Mouse (Mus musculus) testis, postnatal 14 days (tissue): ENCODE results near the gene Trappc5.

ENCODE experiments used
- DNase-seq: peaks from one replicate; pipeline ENCODE4 v3.0.0; 2021; ENCODE audit warnings: low spot score

The Trappc5 gene

DNA sequence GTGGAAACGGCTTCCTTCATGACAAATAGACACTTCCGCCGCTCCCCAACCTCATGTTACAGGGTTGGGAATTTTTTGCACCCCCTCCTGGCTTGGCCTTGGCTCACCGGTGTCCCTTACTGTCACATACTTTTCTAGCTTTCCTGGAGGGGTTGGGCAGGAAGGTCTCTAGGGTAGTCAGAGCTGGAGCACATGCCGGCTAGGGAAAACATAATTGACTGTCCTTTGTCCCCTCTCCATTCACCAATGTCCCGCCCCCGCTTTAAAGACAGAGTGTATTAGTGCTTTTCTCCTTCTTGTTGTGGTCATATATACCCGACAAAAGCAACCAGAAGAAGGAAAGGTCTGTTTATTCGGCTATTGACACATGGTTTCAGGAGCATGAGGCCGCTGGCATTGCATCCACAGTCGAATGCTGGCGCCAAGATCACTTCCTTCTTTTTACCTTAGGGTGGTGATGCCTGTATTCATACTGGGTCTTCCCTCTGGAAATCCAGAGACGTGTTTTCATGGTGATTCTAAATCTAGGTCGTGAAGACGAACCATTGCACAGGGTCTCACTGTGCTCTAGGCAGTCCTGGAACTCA lies 987 bp downstream of the Trappc5 start:
- DNase-seq: no peak

DNA sequence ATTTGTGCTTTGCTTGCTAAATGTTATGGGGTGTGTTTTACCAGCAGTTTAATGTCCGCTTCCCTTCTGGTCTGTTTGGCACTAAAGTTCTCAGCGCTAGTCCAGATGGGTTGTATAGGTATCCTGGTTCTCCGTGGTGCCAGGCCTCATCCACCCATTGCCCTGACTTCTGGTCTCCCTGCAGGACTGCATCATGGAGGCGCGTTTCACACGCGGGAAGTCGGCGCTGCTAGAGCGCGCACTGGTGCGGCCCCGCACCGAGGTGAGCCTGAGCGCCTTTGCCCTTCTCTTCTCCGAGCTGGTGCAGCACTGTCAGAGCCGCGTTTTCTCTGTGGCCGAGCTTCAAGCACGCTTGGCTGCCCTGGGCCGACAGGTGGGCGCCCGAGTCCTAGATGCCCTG lies 2.7 kb downstream of the Trappc5 start:
- DNase-seq: no peak

DNA sequence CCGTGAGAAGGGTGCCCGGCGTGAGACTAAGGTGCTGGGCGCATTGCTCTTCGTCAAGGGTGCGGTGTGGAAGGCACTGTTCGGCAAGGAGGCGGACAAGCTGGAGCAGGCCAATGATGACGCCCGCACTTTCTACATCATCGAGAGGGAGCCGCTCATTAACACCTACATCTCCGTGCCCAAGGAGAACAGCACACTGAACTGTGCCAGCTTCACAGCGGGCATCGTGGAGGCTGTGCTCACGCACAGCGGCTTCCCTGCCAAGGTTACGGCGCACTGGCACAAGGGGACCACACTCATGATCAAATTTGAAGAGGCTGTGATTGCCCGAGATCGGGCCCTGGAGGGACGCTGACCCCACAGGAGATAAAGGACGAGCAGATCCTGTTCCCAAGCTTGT lies 3.1 kb downstream of the Trappc5 start:
- no peak for DNase-seq

GRCm38 (mm10) chr8:3679656-3680055 lies 3.6 kb downstream of the Trappc5 start:
- DNase-seq: no peak

DNA sequence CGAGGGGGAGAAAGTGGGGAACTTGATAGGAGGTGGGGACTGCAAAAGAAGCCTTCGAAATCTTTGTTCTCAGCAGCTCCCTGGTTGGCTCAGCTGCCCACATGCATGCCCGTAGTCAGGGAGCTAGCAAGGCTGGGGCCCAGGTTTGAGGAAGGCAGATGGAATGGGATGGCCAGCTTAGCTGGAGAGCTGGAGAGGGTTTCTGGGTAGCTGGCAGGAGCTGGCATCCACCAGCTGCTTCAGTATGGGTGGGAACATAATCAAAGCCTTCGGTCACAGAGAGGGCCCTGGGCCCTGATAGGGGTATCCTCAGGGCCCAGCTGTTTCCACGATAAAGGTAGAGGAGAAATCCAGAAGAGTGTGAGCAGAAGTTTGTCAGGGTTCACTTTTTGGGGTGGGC lies 6.3 kb downstream of the Trappc5 start:
- DNase-seq: no peak

DNA sequence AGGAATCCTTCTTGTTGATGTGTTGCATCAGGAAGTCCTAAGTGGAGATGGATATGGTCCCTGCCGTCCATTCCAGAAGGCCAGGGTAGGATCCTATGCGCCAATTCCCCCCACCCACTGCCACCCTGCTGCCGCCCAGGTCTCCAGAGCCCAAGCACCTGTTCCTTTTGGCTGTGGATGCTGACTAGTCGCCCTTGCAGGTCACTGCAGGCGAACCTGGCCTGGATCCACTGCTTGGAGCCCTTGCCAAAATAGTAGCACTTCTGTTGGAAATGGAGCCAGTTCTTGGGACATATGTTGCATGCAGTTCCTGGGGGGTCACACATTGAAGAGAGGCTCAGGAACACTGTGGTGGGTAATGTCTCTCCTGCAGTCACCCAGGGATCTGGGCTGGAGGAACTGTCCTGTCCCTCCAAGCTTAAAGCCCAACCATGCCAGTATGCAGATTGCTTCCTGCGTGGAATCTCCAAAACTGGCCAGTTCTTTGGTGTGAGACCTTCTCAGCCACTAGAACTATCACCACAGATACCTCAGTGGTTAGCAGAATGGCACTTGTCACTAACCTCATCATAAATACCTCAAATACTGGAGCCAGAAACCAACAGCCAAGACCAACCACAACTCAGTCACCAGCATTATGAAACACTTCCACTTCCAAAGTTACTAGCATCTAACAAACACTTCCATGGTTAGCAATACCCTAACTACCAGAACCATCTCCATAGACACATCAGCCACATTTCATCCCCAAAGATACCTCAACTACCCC lies 7.5 kb downstream of the Trappc5 start:
- DNase-seq: no peak

GRCm38 (mm10) chr8:3684530-3684929 lies 8.4 kb downstream of the Trappc5 start:
- no peak for DNase-seq

DNA sequence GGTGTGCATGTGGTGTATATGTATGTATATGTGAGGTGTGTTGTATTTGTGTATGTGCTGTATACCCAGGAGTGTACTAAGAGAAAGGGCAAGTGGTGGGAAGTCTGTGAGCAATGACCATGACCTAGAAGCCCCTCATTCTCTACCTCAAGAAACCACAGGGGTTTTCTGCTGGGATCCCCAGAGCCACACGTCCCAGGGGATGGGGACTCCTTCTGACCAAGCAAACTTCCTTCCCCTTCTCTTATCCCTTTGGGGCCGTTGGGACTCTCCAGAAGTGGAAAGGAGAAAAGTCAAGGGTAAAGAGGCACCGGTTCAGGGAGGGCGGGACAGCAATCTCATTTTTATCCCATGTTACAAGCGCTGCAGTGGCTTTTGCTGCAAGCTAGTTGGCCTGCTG lies 9.3 kb downstream of the Trappc5 start:
- no peak for DNase-seq

DNA sequence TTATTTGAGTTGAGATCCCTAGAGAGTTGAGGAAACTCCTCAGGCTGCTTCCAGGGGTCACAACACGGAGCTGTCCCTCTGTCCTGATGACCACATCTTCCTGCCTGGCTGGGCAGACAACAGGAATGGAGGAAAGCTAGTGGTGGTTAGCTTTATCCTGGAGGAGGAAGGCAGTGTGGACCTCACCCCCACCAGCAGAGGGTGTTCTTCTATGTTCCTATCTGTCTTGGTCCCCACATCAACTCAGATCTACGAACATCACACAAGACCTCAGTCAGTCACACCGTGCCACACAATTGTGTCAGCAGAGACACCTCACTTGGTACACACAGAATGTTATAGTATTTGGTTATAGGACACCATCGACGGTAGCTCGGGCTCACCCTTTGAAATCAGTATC lies 11.4 kb downstream of the Trappc5 start:
- DNase-seq: no peak

DNA sequence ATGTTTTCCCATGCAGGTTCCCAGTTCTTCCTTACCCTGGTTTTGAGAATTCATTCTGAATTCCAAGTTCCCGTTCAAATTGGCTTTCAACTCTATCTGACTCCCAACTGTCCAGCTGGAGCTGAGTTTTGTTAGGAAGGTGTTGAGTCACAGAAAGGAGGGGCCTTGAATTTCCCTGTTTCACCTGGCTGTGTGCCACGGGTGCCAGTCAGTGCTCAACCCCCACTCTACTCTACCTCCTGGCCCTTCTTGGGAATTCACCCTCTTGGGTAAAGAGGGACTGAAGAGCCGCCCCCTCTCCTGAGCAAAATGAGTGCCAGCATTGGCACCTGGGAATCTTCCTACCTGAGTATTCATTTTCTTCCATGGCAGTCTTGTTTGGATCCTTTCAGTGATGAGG lies 14.7 kb downstream of the Trappc5 start:
- no peak for DNase-seq

- DNase-seq: no peak
Observed at GRCm38 (mm10) chr8:3694121-3694520, 18.0 kb downstream of the Trappc5 start, which contains the start of gene Fcer2a. TSS of gene Fcer2a (minus strand) at chr8:3694175.

- DNase-seq: no peak
Observed at GRCm38 (mm10) chr8:3701491-3701890, 25.4 kb downstream of the Trappc5 start.

- no peak for DNase-seq
Observed at GRCm38 (mm10) chr8:3705711-3706110, 29.6 kb downstream of the Trappc5 start.

DNA sequence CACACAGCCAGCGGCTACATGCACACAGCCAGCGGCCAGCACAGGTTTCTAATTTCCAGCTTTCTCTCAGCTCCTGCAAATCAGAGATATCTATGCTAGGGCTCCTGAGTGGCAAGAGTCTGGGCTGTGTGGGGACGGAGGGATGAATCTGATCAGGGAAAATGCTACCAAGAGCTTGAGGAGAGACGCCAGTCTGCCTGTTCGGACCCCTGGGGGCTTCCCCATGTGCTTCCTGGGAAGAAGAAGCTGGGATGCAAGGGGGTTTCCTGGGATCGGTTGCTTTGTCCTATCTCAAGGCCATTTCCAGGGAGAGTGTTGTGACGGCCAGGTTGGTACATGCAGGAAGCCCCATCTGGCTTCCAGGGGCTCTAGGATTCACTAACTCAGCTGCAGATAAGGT lies 31.5 kb downstream of the Trappc5 start:
- DNase-seq: no peak

DNA sequence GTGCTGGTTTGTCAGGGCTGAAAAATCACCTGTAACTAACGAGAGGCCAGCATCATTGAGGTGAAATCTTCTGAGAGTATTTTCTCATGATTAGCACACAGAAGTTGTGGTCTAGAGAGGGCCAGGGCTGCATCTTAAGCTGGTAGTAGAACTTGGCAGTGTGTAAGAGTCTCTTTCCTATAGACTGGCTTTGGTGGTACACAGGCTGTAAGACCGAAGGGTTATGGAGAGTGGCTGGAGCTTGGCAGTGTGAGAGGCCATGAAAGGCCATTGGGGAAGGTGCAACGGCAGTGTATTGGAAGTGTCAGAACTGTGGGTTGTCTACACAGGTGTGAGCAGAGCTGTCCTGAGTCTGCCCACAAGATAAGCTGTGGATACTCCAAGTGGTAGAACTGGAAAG lies 34.2 kb downstream of the Trappc5 start:
- DNase-seq: no peak

GRCm38 (mm10) chr8:3711646-3712045 lies 35.5 kb downstream of the Trappc5 start:
- no peak for DNase-seq

GRCm38 (mm10) chr8:3717321-3717954 lies 41.3 kb downstream of the Trappc5 start:
- DNase-seq: no peak

- DNase-seq: peak; percentile 75
Observed at GRCm38 (mm10) chr8:3718559-3718958, 42.5 kb downstream of the Trappc5 start.

- no peak for DNase-seq
Observed at GRCm38 (mm10) chr8:3720551-3720950, 44.5 kb downstream of the Trappc5 start, which contains the start of gene Clec4g. TSS of gene Clec4g (minus strand) at chr8:3720651.

- no peak for DNase-seq
Observed at GRCm38 (mm10) chr8:3721041-3721440, 44.9 kb downstream of the Trappc5 start.
